Mouse (Mus musculus): Measurements from ENCODE around the gene Uri1. TPM values are rescaled to one million over a fixed set of nuclear protein-coding genes. Genes with fewer than 3 reads are reported as not detected.

The Uri1 gene
- polyA plus RNA-seq, 1 experiment from 2014 or later = 40.9 TPM

Other genes starting within 250 kb of the Uri1 start
- gene Zfp536, start 249.9 kb downstream of the Uri1 start, polyA plus RNA-seq (2014; fragmentation: Nextera tagmentation; extraction: Ambion mirVana) = 1.9 and 2.6 TPM in 2 replicates
- gene Ccne1, start 84.0 kb upstream of the Uri1 start, polyA plus RNA-seq (2014; fragmentation: Nextera tagmentation; extraction: Ambion mirVana) = 121 and 131 TPM in 2 replicates
- 14.0 and 14.4 TPM in 2 replicates for gene 1600014C10Rik, start 159.7 kb upstream of the Uri1 start, polyA plus RNA-seq (2014; fragmentation: Nextera tagmentation; extraction: Ambion mirVana)
- gene Plekhf1, start 204.5 kb upstream of the Uri1 start, polyA plus RNA-seq (2014; fragmentation: Nextera tagmentation; extraction: Ambion mirVana) = 4.1 and 4.2 TPM in 2 replicates
- 96.3 and 98.0 TPM in 2 replicates for gene Pop4, start 247.9 kb upstream of the Uri1 start, polyA plus RNA-seq (2014; fragmentation: Nextera tagmentation; extraction: Ambion mirVana)

All from limb, embryonic 11.5 days (tissue).